Mouse (Mus musculus) heart, postnatal 0 days (tissue): ENCODE results near the gene Gjc1.

Source experiments
- CTCF ChIP-seq: IDR thresholded peaks from 2 replicates; pipeline ENCODE4 v1.5.1; 2016; ENCODE audit warnings: antibody characterized with exemption, control low read depth, low read depth
- EP300 ChIP-seq: IDR thresholded peaks from 2 replicates; pipeline ENCODE4 v1.6.1; 2016; ENCODE audit warnings: antibody characterized with exemption, low read depth

DNA sequence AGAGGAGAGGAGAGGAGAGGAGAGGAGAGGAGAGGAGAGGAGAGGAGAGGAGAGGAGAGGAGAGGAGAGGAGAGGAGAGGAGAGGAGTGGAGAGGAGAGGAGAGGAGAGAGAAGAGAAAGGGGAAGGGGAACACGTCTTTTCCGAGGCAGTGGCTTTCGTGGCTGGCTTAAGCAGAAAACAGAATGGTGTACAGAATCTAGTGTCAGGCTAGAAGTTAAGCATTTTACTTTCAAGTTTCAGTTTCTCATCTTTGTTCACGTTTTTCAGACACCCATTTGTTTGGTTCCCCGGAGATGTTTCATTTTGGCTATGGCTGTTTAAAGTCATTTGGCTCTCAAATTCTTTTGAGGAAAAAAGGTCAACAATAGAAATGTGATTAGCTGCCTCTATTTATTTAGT, 11.3 kb downstream of the Gjc1 start:
- TF ChIP-seq CTCF (no peak), EP300 (no peak)
